Mouse (Mus musculus): ENCODE results near the gene Ufl1. TPM values are rescaled to one million over a fixed set of nuclear protein-coding genes. Genes with fewer than 3 reads are reported as not detected.
"Not testable (repeated sequence)": the region's sequence is repeated elsewhere in the genome, so short reads cannot be mapped to it uniquely, and the experiment has no call there.

The Ufl1 gene
- polyA plus RNA-seq, 1 experiment from 2014 or later, result 50.1 TPM

DNA sequence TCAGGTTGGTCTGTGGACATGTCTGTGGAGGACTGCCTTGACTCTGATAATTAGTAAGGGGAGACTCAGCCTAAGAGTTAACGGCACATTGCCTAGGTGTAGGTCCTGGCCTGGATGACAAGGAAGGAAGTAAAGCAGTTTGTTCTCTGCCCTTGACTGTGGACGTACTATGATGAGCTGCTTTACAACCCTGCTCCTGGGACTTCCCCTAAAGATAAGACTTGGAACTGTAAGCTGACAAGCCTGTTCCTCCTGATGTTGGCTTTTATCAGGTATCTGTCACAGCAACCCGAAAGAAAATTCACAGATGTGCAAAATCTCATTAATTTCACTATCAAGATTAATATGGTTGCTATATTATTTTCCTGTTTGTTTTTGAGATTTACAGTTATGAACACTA, 14.5 kb downstream of the Ufl1 start:
- Histone ChIP-seq H3K4me2 (replicated peaks; ENCODE audit: low read depth, low read length) (no peak overlapping the region), H3K9ac (replicated peaks; ENCODE audit: low read depth, low read length) (no peak overlapping the region), H3K4me3 (ENCODE audit: low read depth, low read length) (no peak overlapping the region), H3K36me3 (ENCODE audit: control insufficient read depth, insufficient read depth, low read length) (peaks cover 53% of the 10 kb centered on the region), H3K9me3 (ENCODE audit: control insufficient read depth, low read depth, low read length) (no peaks in the 10 kb centered on the region), H3K27me3 (ENCODE audit: control insufficient read depth, insufficient read depth, low read length) (no peaks in the 10 kb centered on the region), H3K27ac (ENCODE audit: low read length) (no peak overlapping the region), H3K4me1 (ENCODE audit: control insufficient read depth, insufficient read depth, low read length) (no peaks in the 10 kb centered on the region)
- no peak for ATAC-seq (ENCODE audit: insufficient number of reproducible peaks, insufficient read depth, low FRiP score, low read depth)
- WGBS, result 85% methylated on average over 3 of the region's 3 CpGs

DNA sequence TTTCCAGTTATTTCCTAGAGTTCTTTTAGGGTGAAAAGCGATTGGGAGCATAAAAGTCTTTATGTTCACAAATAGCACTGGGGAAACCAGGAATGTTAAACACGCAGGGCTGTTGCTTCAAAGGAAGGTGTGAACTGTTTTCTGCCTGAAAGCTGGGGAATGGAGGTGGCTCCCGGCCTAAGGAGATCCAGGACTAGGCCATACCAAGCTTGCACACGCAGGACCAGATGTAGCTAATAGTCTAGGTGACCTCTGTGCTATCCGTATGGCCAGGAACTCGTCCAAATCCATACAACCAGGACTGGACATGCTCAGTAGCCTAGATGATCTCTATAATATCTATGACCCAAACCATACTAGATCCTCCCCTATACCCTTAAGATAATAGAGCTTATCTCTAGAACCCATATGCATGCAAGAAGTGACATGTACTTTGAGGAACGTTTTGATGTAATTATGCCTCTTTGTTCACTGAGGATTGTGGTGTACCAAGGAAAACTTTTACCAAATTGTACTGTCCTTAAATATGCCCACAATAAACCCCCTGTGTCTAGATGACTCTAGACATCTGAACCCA, 23.7 kb downstream of the Ufl1 start:
- no peak overlapping the region for H3K27ac ChIP-seq (ENCODE audit: low read length)
- no peak overlapping the region for H3K9ac ChIP-seq (replicated peaks; ENCODE audit: low read depth, low read length)
- no peak overlapping the region for H3K4me3 ChIP-seq (ENCODE audit: low read depth, low read length)
- H3K27me3 ChIP-seq (ENCODE audit: control insufficient read depth, insufficient read depth, low read length), result no peaks in the 10 kb centered on the region
- peaks cover 35% of the 10 kb centered on the region for H3K36me3 ChIP-seq (ENCODE audit: control insufficient read depth, insufficient read depth, low read length)
- ATAC-seq (ENCODE audit: insufficient number of reproducible peaks, insufficient read depth, low FRiP score, low read depth), result no peak
- no peaks in the 10 kb centered on the region for H3K9me3 ChIP-seq (ENCODE audit: control insufficient read depth, low read depth, low read length)
- no peak overlapping the region for H3K4me2 ChIP-seq (replicated peaks; ENCODE audit: low read depth, low read length)
- 91% methylated on average over 7 of the region's 7 CpGs for WGBS
- no peaks in the 10 kb centered on the region for H3K4me1 ChIP-seq (ENCODE audit: control insufficient read depth, insufficient read depth, low read length)

DNA sequence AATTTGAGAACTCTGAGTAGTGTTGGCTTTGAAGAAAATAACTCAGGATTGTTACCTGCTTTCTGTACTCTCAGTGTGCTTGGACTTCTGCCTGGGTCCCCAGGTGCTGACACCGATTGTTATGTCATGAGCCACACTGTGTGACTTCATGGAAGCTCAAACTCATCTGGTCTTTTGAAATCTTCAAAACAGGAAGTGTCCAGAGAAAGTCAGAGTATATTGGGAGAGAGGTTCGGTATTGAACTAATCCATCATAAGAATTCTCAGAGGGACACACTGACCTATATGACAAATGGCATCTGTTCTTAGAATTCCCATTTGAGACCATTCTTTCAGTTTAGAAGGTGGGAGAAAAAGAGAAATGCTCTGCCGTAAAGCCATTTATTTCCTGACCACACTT, 38.8 kb downstream of the Ufl1 start, which contains the start of gene Fhl5:
TSS of gene Fhl5 (minus strand) at position 101 of the 400 bp plus-strand sequence.
- no peak within 1 kb of the TSS for H3K9ac ChIP-seq (replicated peaks; ENCODE audit: low read depth, low read length)
- no peak within 1 kb of the TSS for H3K27ac ChIP-seq (ENCODE audit: low read length)
- no peaks in the 10 kb centered on the region for H3K36me3 ChIP-seq (ENCODE audit: control insufficient read depth, insufficient read depth, low read length)
- ATAC-seq (ENCODE audit: insufficient number of reproducible peaks, insufficient read depth, low FRiP score, low read depth), result no peak
- H3K27me3 ChIP-seq (ENCODE audit: control insufficient read depth, insufficient read depth, low read length), result no peaks in the 10 kb centered on the region
- 85% methylated on average over 3 of the region's 3 CpGs for WGBS
- H3K4me1 ChIP-seq (ENCODE audit: control insufficient read depth, insufficient read depth, low read length), result no peaks in the 10 kb centered on the region
- H3K9me3 ChIP-seq (ENCODE audit: control insufficient read depth, low read depth, low read length), result no peaks in the 10 kb centered on the region
- H3K4me2 ChIP-seq (replicated peaks; ENCODE audit: low read depth, low read length), result no peak within 1 kb of the TSS
- H3K4me3 ChIP-seq (ENCODE audit: low read depth, low read length), result no peak within 1 kb of the TSS

DNA sequence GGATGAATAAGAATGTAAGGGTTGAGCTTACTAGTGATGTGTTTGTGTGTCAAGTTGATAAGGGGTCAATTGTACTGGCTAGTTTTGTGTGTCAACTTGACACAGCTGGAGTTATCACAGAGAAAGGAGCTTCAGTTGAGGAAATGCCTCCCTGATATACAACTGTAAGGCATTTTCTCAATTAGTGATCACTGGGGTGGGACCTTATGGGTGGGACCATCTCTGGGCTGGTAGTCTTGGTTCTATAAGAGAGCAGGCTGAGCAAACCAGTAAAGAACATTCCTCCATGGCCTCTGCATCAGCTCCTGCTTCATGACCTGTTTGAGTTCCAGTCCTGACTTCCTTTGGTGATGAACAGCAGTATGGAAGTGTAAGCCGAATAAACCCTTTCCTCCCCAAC, 46.0 kb downstream of the Ufl1 start:
- not testable (repeated sequence) for H3K27ac ChIP-seq (ENCODE audit: low read length); H3K4me3 ChIP-seq (ENCODE audit: low read depth, low read length); H3K4me2 ChIP-seq (replicated peaks; ENCODE audit: low read depth, low read length); ATAC-seq (ENCODE audit: insufficient number of reproducible peaks, insufficient read depth, low FRiP score, low read depth); H3K36me3 ChIP-seq (ENCODE audit: control insufficient read depth, insufficient read depth, low read length); H3K9ac ChIP-seq (replicated peaks; ENCODE audit: low read depth, low read length); H3K27me3 ChIP-seq (ENCODE audit: control insufficient read depth, insufficient read depth, low read length); H3K4me1 ChIP-seq (ENCODE audit: control insufficient read depth, insufficient read depth, low read length); H3K9me3 ChIP-seq (ENCODE audit: control insufficient read depth, low read depth, low read length)
- 77% methylated on average over 1 of the region's 1 CpGs for WGBS

DNA sequence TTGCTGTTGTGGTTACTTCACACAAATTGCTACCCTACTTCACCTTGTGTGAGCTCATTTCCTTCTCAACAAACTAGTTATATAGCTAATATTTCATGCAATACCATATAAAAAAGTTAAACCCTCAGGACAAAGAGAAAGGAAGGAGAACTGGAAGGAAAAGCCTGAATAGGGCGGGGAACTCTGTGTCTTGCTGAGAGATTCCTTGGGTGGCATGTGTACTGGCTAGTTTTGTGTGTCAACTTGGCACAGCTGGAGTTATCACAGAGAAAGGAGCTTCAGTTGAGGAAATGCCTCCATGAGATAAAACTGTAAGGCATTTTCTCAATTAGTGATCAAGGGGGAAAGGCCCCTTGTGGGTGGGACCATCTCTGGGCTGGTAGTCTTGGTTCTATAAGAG, 47.9 kb downstream of the Ufl1 start:
- H3K4me2 ChIP-seq (replicated peaks; ENCODE audit: low read depth, low read length); ATAC-seq (ENCODE audit: insufficient number of reproducible peaks, insufficient read depth, low FRiP score, low read depth); H3K9me3 ChIP-seq (ENCODE audit: control insufficient read depth, low read depth, low read length); H3K9ac ChIP-seq (replicated peaks; ENCODE audit: low read depth, low read length); H3K27me3 ChIP-seq (ENCODE audit: control insufficient read depth, insufficient read depth, low read length); H3K36me3 ChIP-seq (ENCODE audit: control insufficient read depth, insufficient read depth, low read length); H3K4me3 ChIP-seq (ENCODE audit: low read depth, low read length); H3K27ac ChIP-seq (ENCODE audit: low read length); H3K4me1 ChIP-seq (ENCODE audit: control insufficient read depth, insufficient read depth, low read length): not testable (repeated sequence)
- WGBS, result 89% methylated on average over 1 of the region's 1 CpGs

DNA sequence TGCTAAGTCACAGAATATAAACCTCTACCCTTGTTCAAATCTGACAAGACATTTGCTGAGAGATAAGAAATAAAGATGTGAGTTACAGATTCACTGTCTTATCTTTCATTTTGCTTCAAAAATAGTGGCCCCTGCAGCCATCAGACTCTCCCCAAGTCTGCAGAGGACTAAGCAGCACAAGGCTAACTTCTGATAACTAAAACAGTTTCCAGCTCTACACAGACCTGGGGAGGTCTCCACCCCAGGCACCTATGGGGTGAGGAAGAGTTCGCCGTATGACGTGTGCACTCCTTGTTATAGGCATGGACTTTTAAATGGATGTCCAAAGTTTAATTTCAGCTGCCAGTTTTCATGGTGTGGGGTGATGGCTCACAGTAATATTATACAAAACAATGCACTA, 49.1 kb downstream of the Ufl1 start:
- no peak overlapping the region for H3K4me3 ChIP-seq (ENCODE audit: low read depth, low read length)
- no peaks in the 10 kb centered on the region for H3K27me3 ChIP-seq (ENCODE audit: control insufficient read depth, insufficient read depth, low read length)
- no peak for ATAC-seq (ENCODE audit: insufficient number of reproducible peaks, insufficient read depth, low FRiP score, low read depth)
- no peaks in the 10 kb centered on the region for H3K4me1 ChIP-seq (ENCODE audit: control insufficient read depth, insufficient read depth, low read length)
- H3K27ac ChIP-seq (ENCODE audit: low read length), result no peak overlapping the region
- no peak overlapping the region for H3K4me2 ChIP-seq (replicated peaks; ENCODE audit: low read depth, low read length)
- H3K36me3 ChIP-seq (ENCODE audit: control insufficient read depth, insufficient read depth, low read length), result no peaks in the 10 kb centered on the region
- no peaks in the 10 kb centered on the region for H3K9me3 ChIP-seq (ENCODE audit: control insufficient read depth, low read depth, low read length)
- WGBS, result 86% methylated on average over 3 of the region's 3 CpGs
- no peak overlapping the region for H3K9ac ChIP-seq (replicated peaks; ENCODE audit: low read depth, low read length)

DNA sequence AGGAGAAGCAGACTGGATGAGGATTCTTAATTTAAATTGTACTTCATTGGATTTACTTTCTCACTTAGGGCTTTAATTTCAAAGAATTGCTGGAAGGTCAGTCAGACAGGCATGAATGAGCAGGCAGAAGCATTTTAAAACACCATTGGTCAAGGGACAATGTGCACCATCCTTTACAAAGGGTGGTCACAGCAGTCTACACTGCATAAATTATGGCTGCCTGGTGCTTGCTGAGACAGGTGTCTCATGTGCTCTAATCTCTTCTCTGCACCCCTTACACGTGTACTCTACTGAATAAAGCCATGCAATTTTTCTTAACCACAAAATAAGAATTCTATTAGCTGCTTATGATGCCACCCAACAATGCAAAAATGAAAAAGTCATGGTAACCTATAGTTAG, 54.1 kb downstream of the Ufl1 start:
- H3K4me3 ChIP-seq (ENCODE audit: low read depth, low read length), result no peak overlapping the region
- H3K36me3 ChIP-seq (ENCODE audit: control insufficient read depth, insufficient read depth, low read length), result no peaks in the 10 kb centered on the region
- no peak overlapping the region for H3K27ac ChIP-seq (ENCODE audit: low read length)
- no peaks in the 10 kb centered on the region for H3K4me1 ChIP-seq (ENCODE audit: control insufficient read depth, insufficient read depth, low read length)
- H3K9me3 ChIP-seq (ENCODE audit: control insufficient read depth, low read depth, low read length), result no peaks in the 10 kb centered on the region
- H3K27me3 ChIP-seq (ENCODE audit: control insufficient read depth, insufficient read depth, low read length), result no peaks in the 10 kb centered on the region
- H3K9ac ChIP-seq (replicated peaks; ENCODE audit: low read depth, low read length), result no peak overlapping the region
- 20% methylated on average over 1 of the region's 1 CpGs for WGBS
- no peak for ATAC-seq (ENCODE audit: insufficient number of reproducible peaks, insufficient read depth, low FRiP score, low read depth)
- no peak overlapping the region for H3K4me2 ChIP-seq (replicated peaks; ENCODE audit: low read depth, low read length)

DNA sequence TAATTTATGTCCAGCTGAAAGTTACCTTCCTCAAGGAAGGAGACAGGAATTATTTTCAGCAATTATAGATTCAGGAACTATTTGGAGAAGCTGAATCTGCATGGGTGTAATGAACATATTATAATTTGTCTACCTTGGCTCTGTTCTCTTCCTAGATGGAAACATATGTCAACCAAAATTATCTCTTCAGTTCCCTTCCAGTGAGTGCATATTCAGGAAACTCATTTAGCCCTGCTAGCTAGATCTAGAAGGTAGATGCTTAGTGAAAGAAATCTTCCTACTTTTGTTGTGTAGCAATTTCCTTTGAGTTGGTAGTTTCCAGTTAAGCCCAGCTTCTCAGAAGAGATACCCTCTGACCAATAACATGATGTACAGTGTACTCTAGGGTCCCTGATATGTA, 59.7 kb downstream of the Ufl1 start:
- no peaks in the 10 kb centered on the region for H3K9me3 ChIP-seq (ENCODE audit: control insufficient read depth, low read depth, low read length)
- no peak overlapping the region for H3K4me2 ChIP-seq (replicated peaks; ENCODE audit: low read depth, low read length)
- H3K9ac ChIP-seq (replicated peaks; ENCODE audit: low read depth, low read length), result no peak overlapping the region
- no peak overlapping the region for H3K27ac ChIP-seq (ENCODE audit: low read length)
- H3K4me1 ChIP-seq (ENCODE audit: control insufficient read depth, insufficient read depth, low read length), result no peaks in the 10 kb centered on the region
- H3K36me3 ChIP-seq (ENCODE audit: control insufficient read depth, insufficient read depth, low read length), result no peaks in the 10 kb centered on the region
- no peaks in the 10 kb centered on the region for H3K27me3 ChIP-seq (ENCODE audit: control insufficient read depth, insufficient read depth, low read length)
- no peak for ATAC-seq (ENCODE audit: insufficient number of reproducible peaks, insufficient read depth, low FRiP score, low read depth)
- H3K4me3 ChIP-seq (ENCODE audit: low read depth, low read length), result no peak overlapping the region

DNA sequence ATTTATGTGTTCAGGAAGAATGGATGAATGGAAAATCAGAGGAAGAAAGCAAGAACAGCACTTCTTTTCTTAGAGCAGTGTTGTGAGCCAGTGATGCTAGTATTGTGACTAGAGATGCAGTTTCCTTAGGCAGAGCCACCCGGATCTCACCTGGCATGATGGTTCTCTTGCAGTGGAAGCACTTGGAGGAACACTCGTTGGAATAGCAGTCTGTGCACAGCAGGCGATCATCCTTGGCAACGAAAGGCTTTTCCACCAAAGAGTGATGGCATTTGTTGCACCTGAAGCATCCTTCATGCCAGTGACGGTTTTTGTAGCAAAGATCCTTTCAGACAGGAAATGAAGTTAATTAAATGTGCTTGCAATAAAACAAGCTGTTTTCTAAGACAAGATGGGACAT, 68.2 kb downstream of the Ufl1 start:
- no peak overlapping the region for H3K4me2 ChIP-seq (replicated peaks; ENCODE audit: low read depth, low read length)
- H3K9me3 ChIP-seq (ENCODE audit: control insufficient read depth, low read depth, low read length), result no peaks in the 10 kb centered on the region
- no peaks in the 10 kb centered on the region for H3K27me3 ChIP-seq (ENCODE audit: control insufficient read depth, insufficient read depth, low read length)
- 56% methylated on average over 5 of the region's 5 CpGs for WGBS
- no peak overlapping the region for H3K9ac ChIP-seq (replicated peaks; ENCODE audit: low read depth, low read length)
- H3K4me3 ChIP-seq (ENCODE audit: low read depth, low read length), result no peak overlapping the region
- H3K27ac ChIP-seq (ENCODE audit: low read length), result no peak overlapping the region
- H3K4me1 ChIP-seq (ENCODE audit: control insufficient read depth, insufficient read depth, low read length), result no peaks in the 10 kb centered on the region
- ATAC-seq (ENCODE audit: insufficient number of reproducible peaks, insufficient read depth, low FRiP score, low read depth), result no peak
- H3K36me3 ChIP-seq (ENCODE audit: control insufficient read depth, insufficient read depth, low read length), result no peaks in the 10 kb centered on the region
